Mouse (Mus musculus) liver, adult 2 months (tissue): ENCODE measurements around the gene Hoxd13.

Experiments
- CTCF ChIP-seq: fragments of 200-500 bp; IDR thresholded peaks from 2 replicates; pipeline ENCODE4 v1.5.1; 2011; ENCODE audit warnings: low read depth, low read length, control low read depth
- POLR2A ChIP-seq: fragments of 200-500 bp; IDR thresholded peaks from 2 replicates; pipeline ENCODE4 v1.6.1; 2011; ENCODE audit warnings: low read length, control low read depth; ENCODE audit not compliant: insufficient read depth; ENCODE audit errors: extremely low read depth

DNA sequence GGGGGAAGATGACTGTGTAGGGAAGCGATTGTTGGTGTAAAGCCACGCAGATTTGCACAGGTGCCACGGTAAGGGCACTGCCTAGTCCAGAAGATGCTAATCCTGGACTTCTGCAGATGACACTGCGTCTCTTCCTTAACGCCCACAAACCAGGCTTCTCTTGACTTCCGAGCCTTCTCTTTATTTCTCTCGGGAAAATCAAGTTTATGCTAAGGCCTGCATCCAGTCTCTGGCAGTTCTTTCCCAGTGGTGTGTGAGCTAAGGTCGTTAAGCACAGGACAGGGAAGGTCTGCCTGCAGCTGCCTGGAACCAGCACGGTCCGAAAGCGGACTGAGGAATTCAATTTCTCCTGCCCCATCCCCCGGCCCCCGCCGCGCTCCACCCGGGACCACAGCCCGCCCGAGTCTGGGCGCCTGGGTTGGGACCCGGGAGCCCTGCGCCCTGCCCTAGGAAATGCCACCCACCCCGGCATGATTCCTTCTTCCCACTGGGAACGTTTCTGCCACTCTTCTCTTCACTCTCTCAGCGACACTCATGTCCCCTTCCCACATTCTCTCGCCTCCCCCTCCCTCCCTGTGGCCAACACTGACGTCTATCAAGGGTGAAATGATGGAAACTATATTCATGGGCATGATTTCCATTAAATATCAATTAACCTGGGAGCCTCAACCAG is 35.7 kb downstream of the Hoxd13 start:
- TF ChIP-seq CTCF (no peak), POLR2A (no peak)
